Mouse (Mus musculus) heart, embryonic 15.5 days (tissue): ENCODE data around the gene Pkn3. TPM values are rescaled to one million over a fixed set of nuclear protein-coding genes. Genes with fewer than 3 reads are reported as not detected.
A peak's percentile ranks its signal among the peaks of the same experiment; 100 is the strongest.

Source experiments
- ATAC-seq: fragments of 200-750 bp; cut with Nextera tagmentation; replicated peaks from 2 replicates; pipeline ENCODE4 v1.8.0; 2017; ENCODE audit warnings: low read depth, moderate TSS enrichment; ENCODE audit not compliant: insufficient number of reproducible peaks, insufficient read depth, low FRiP score
- H3K27ac ChIP-seq: fragments of 300-500 bp; sonication (generic); 2 replicates; pipeline ENCODE4 v1.5.1; 2015; ENCODE audit warnings: mild to moderate bottlenecking, inconsistent platforms
- H3K27me3 ChIP-seq: fragments of 300-500 bp; sonication (generic); 2 replicates; pipeline ENCODE4 v1.6.1; 2015; ENCODE audit warnings: inconsistent platforms
- H3K36me3 ChIP-seq: fragments of 300-500 bp; sonication (generic); 2 replicates; pipeline ENCODE4 v1.6.1; 2015; ENCODE audit warnings: mild to moderate bottlenecking, inconsistent platforms
- H3K4me1 ChIP-seq: fragments of 300-500 bp; sonication (generic); replicated peaks from 2 replicates; pipeline ENCODE4 v1.6.1; 2015; ENCODE audit warnings: inconsistent platforms
- H3K4me2 ChIP-seq: fragments of 300-500 bp; sonication (generic); 2 replicates; pipeline ENCODE4 v1.6.1; 2015; ENCODE audit warnings: inconsistent platforms, mild to moderate bottlenecking, moderate library complexity
- H3K4me3 ChIP-seq: fragments of 300-500 bp; sonication (generic); 2 replicates; pipeline ENCODE4 v1.5.1; 2015; ENCODE audit warnings: mild to moderate bottlenecking, inconsistent platforms
- H3K9ac ChIP-seq: fragments of 300-500 bp; sonication (generic); 2 replicates; pipeline ENCODE4 v1.6.1; 2015; ENCODE audit warnings: mild to moderate bottlenecking, inconsistent platforms
- H3K9me3 ChIP-seq: fragments of 300-500 bp; sonication (generic); replicated peaks from 2 replicates; pipeline ENCODE4 v1.6.1; 2016; ENCODE audit warnings: inconsistent platforms
- WGBS: fragments of 180-500 bp; shearing (Covaris S2); methylation state at CpG from one replicate; pipeline ENCODE4 v1.1.7; 2015; ENCODE audit warnings: mixed read lengths; 5-methylcytosine and 5-hydroxymethylcytosine counted together
- polyA plus RNA-seq: library from polyadenylated mRNA; unstranded; fragments of >200 nt; fragmentation: Nextera tagmentation; extraction: Ambion mirVana; gene quantifications from 2 replicates; pipeline ENCODE4 v1.2.1, GENCODE M21; 2015

Gene Pkn3
- polyA plus RNA-seq, 1 experiment from 2014 or later = 11.0 TPM

DNA sequence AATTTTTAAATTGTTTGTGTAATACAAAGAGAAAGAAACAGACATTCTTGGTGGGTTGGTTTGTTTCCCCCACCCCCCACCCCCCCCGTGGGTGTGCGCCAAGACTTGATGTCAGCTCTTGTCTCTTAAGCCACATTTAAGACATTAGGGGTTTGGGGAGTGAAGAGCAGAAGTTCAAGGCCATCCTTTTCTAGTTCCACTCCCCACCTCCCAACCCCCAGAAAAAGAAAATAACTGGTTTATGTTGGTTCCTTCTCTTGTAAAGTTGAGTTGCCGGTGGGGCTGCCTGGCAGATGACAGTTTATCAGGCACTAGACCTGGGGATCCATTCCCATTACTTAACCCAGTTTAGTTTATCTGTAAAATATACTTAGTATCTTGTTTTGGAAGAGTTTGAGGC lies 13.2 kb upstream of the Pkn3 start:
- Histone ChIP-seq H3K9ac (peak overlapping the region; percentile 22; the same call in 1 of the 2 replicates), H3K4me2 (peak overlapping the region; percentile 91), H3K27me3 (no peaks in the 10 kb centered on the region), H3K4me3 (peak overlapping the region; percentile 69), H3K36me3 (peaks cover 15% of the 10 kb centered on the region), H3K27ac (0 out of 2 replicates have a peak overlapping the region, but pooled peaks have one; percentile 96), H3K9me3 (no peaks in the 10 kb centered on the region), H3K4me1 (peaks cover 45% of the 10 kb centered on the region)
- WGBS = 48% methylated on average over 3 of the region's 3 CpGs
- ATAC-seq = no peak

- peaks cover 29% of the 10 kb centered on the region for H3K36me3 ChIP-seq
- WGBS = under 1% methylated on average over 52 of the region's 101 CpGs
- H3K4me3 ChIP-seq = peak overlapping the region; percentile 100
- peak overlapping the region; percentile 95 for H3K9ac ChIP-seq
- ATAC-seq = peak; percentile 94
- H3K4me1 ChIP-seq = peaks cover 42% of the 10 kb centered on the region
- peak overlapping the region; percentile 75 for H3K4me2 ChIP-seq
- peak overlapping the region; percentile 99 for H3K27ac ChIP-seq
- no peaks in the 10 kb centered on the region for H3K27me3 ChIP-seq
- no peaks in the 10 kb centered on the region for H3K9me3 ChIP-seq
Observed at GRCm38 (mm10) chr2:30066046-30066901, 11.2 kb upstream of the Pkn3 start.

- Histone ChIP-seq H3K4me1 (peaks cover 38% of the 10 kb centered on the region), H3K4me2 (peak overlapping the region; percentile 71), H3K36me3 (peaks cover 33% of the 10 kb centered on the region), H3K9ac (peak overlapping the region; percentile 95), H3K9me3 (no peaks in the 10 kb centered on the region), H3K27ac (peak overlapping the region; percentile 99), H3K4me3 (peak overlapping the region; percentile 100), H3K27me3 (no peaks in the 10 kb centered on the region)
- peak; percentile 19 for ATAC-seq
- WGBS = under 1% methylated on average over 52 of the region's 69 CpGs
Observed at GRCm38 (mm10) chr2:30067031-30067888, 10.2 kb upstream of the Pkn3 start.

GRCm38 (mm10) chr2:30067962-30068361 lies 9.5 kb upstream of the Pkn3 start:
- peak overlapping the region; percentile 100 for H3K4me3 ChIP-seq
- no peaks in the 10 kb centered on the region for H3K9me3 ChIP-seq
- H3K27ac ChIP-seq = no peak overlapping the region
- 30% methylated on average over 7 of the region's 7 CpGs for WGBS
- H3K4me1 ChIP-seq = peaks cover 36% of the 10 kb centered on the region
- no peak for ATAC-seq
- no peaks in the 10 kb centered on the region for H3K27me3 ChIP-seq
- peak overlapping the region; percentile 71 for H3K4me2 ChIP-seq
- H3K9ac ChIP-seq = peak overlapping the region; percentile 95
- H3K36me3 ChIP-seq = peaks cover 39% of the 10 kb centered on the region

DNA sequence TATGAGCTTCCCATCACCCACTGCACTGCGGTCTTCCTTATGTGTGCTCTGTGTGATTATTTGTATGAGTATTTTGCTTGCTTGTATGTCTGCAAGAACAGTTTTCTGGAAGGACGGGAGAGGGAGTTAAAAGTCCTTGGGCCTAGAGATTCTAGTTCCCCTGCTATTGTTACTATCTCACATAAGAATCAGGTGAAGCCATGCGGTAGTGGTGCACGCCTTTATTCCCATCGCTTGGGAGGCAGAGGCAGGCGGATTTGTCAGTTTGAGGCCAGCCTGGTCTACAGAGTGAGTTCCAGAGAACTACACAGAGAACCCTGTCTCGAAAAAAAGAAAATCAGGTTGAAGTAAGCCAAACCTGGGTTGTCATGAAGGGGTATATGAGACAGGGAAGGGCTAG lies 4.6 kb upstream of the Pkn3 start:
- peaks cover 13% of the 10 kb centered on the region for H3K4me1 ChIP-seq
- H3K4me2 ChIP-seq = no peak overlapping the region
- no peak overlapping the region for H3K4me3 ChIP-seq
- no peaks in the 10 kb centered on the region for H3K27me3 ChIP-seq
- H3K9me3 ChIP-seq = no peaks in the 10 kb centered on the region
- ATAC-seq = no peak
- 72% methylated on average over 7 of the region's 7 CpGs for WGBS
- peaks cover 48% of the 10 kb centered on the region for H3K36me3 ChIP-seq
- H3K9ac ChIP-seq = no peak overlapping the region
- no peak overlapping the region for H3K27ac ChIP-seq

DNA sequence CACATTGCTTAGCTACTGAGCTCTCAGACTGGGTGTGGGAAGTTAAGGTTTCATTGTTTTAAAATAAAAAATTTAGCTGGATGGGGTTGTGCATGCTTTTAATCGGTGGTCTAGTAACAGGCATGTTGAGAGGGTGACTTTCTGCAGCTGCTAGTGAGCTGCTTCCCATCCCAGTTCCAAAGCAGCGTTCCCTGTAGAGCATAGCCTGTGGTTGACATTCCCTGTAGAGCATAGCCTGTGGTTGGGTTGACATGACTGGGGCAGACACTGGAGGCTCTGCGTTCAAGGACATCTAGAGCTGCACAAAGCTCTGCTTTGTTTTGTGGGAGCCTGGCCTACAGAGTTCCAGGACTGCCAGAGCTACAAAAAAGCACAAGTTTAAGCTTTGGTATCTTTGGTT lies 4.2 kb upstream of the Pkn3 start:
- Histone ChIP-seq H3K36me3 (peaks cover 44% of the 10 kb centered on the region), H3K27ac (no peak overlapping the region), H3K27me3 (no peaks in the 10 kb centered on the region), H3K9me3 (no peaks in the 10 kb centered on the region), H3K9ac (no peak overlapping the region; the same call in 1 of the 2 replicates), H3K4me1 (peaks cover 12% of the 10 kb centered on the region), H3K4me2 (no peak overlapping the region), H3K4me3 (no peak overlapping the region)
- ATAC-seq = no peak
- WGBS = 75% methylated on average over 3 of the region's 3 CpGs

GRCm38 (mm10) chr2:30075625-30076024 lies 1.9 kb upstream of the Pkn3 start:
- H3K9me3 ChIP-seq = no peaks in the 10 kb centered on the region
- no peak overlapping the region for H3K4me2 ChIP-seq
- no peak overlapping the region for H3K4me3 ChIP-seq
- 66% methylated on average over 3 of the region's 3 CpGs for WGBS
- ATAC-seq = no peak
- H3K36me3 ChIP-seq = peaks cover 21% of the 10 kb centered on the region
- H3K27me3 ChIP-seq = no peaks in the 10 kb centered on the region
- peaks cover 12% of the 10 kb centered on the region for H3K4me1 ChIP-seq
- H3K9ac ChIP-seq = no peak overlapping the region
- H3K27ac ChIP-seq = no peak overlapping the region

- no peak overlapping the region for H3K4me3 ChIP-seq
- no peak for ATAC-seq
- WGBS = 89% methylated on average over 9 of the region's 9 CpGs
- H3K9ac ChIP-seq = no peak overlapping the region
- H3K27me3 ChIP-seq = no peaks in the 10 kb centered on the region
- peaks cover 12% of the 10 kb centered on the region for H3K4me1 ChIP-seq
- H3K4me2 ChIP-seq = no peak overlapping the region
- 0 out of 2 replicates have a peak, but pooled peaks cover 20% of the 10 kb centered on the region for H3K36me3 ChIP-seq
- no peaks in the 10 kb centered on the region for H3K9me3 ChIP-seq
- H3K27ac ChIP-seq = no peak overlapping the region
Observed at GRCm38 (mm10) chr2:30076439-30076838, 1.0 kb upstream of the Pkn3 start.

- WGBS = 65% methylated on average over 6 of the region's 6 CpGs
- H3K27ac ChIP-seq = peak overlapping the region; percentile 20; the same call in 1 of the 2 replicates
- peak overlapping the region; percentile 66 for H3K4me3 ChIP-seq
- no peak for ATAC-seq
- peak overlapping the region; percentile 97 for H3K4me2 ChIP-seq
- H3K4me1 ChIP-seq = peaks cover 12% of the 10 kb centered on the region
- H3K36me3 ChIP-seq = 0 out of 2 replicates have a peak, but pooled peaks cover 17% of the 10 kb centered on the region
- no peaks in the 10 kb centered on the region for H3K27me3 ChIP-seq
- H3K9me3 ChIP-seq = no peaks in the 10 kb centered on the region
- peak overlapping the region; percentile 69; the same call in 1 of the 2 replicates for H3K9ac ChIP-seq
Observed at GRCm38 (mm10) chr2:30076959-30077358, 525 bp upstream of the Pkn3 start.

GRCm38 (mm10) chr2:30078349-30078712 lies 847 bp downstream of the Pkn3 start:
- peak; percentile 61 for ATAC-seq

DNA sequence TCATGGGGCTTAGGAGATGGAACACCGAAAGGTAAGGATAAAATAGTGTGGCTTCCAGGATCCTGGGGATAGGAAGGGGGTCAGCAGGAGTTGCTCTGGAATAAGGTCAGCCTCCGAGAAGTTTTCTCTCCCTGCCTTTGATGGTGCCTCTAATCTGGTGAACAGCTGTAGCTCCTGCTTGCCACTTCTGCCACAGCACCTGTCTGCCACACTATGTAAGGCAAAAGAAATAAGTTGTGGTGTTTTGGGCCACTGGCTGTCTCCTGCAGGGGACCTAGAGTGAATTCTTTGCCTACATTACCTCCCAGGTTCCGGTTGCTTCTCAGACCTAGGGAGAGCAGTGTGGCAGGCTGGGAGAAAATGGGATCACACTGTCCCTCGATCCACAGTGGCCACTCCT lies 1.3 kb downstream of the Pkn3 start:
- Histone ChIP-seq H3K4me1 (peaks cover 12% of the 10 kb centered on the region), H3K27ac (peak overlapping the region; percentile 87), H3K36me3 (0 out of 2 replicates have a peak, but pooled peaks cover 3% of the 10 kb centered on the region), H3K4me2 (peak overlapping the region; percentile 97; the same call in 1 of the 2 replicates), H3K4me3 (peak overlapping the region; percentile 66), H3K27me3 (no peaks in the 10 kb centered on the region), H3K9ac (peak overlapping the region; percentile 69), H3K9me3 (no peaks in the 10 kb centered on the region)
- WGBS = 65% methylated on average over 4 of the region's 4 CpGs
- no peak for ATAC-seq

More at GRCm38 (mm10) chr2:30078349-30078712, 847 bp downstream of the Pkn3 start:
- Histone ChIP-seq H3K9ac (peak overlapping the region; percentile 69), H3K4me3 (peak overlapping the region; percentile 66), H3K4me1 (peaks cover 12% of the 10 kb centered on the region), H3K9me3 (no peaks in the 10 kb centered on the region), H3K27me3 (no peaks in the 10 kb centered on the region), H3K27ac (peak overlapping the region; percentile 87), H3K4me2 (peak overlapping the region; percentile 97), H3K36me3 (0 out of 2 replicates have a peak, but pooled peaks cover 8% of the 10 kb centered on the region)
- 15% methylated on average over 10 of the region's 10 CpGs for WGBS
